Mouse (Mus musculus): Measurements from ENCODE around the gene Plekhg5.

DNA sequence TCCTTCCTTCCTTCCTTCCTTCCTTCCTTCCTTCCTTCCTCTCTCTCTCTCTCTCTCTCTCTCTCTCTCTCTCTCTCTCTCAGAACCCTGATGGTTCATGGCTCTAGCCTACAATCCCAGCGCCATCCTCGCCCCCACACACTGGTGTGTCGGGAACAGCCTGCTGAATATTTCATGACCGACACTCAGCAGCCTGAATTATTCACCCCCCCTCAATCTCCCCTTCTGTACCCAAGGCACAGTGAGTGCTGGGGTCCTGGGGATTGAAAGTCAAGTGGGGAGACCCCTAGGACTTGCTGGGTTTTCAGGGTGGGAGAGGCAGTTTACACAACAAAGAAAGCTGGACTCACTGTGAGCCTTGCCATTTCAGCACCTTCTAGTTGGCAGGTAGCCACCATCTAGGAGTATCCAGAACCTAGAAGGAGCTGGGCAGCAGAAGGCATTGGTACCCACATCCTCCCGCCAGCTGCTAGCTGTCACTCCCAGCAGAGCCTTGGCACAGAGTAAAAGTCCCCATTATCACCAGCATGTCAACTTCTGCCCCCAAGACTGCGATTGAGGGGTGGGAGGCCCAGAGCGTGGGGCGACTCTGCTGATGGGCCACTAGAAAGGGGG is 69.3 kb downstream of the Plekhg5 start:
- TF ChIP-seq CTCF (IDR thresholded peaks at IDR 0.05; ENCODE audit: low read depth) (no peak), EP300 (IDR thresholded peaks at IDR 0.05; ENCODE audit: low read depth) (no peak)
